Mouse (Mus musculus) frontal cortex, adult 2 months (tissue): ENCODE results near the gene Fev. TPM values are rescaled to one million over a fixed set of nuclear protein-coding genes. Genes with fewer than 3 reads are reported as not detected.

Experiments used
- DNase-seq, 2 experiments: peaks; one replicate each; pipeline ENCODE4 v3.0.0; 2022; ENCODE audit warnings: low spot score in 1 of 2; ENCODE audit errors: extremely low spot score in 1 of 2
- polyA plus RNA-seq: library from polyadenylated mRNA; depleted of rRNA; stranded (reverse); fragments of >200 nt; gene quantifications from 2 replicates; pipeline ENCODE4 v1.2.3, GENCODE M21; 2012; rRNA removed

Gene Fev
- polyA plus RNA-seq, 1 experiment: not detected

- no peak for DNase-seq
Observed at GRCm38 (mm10) chr1:74833255-74833654, 52.0 kb downstream of the Fev start.

Other genes with a start within 250 kb of the Fev start
- 18.8 and 19.2 TPM in 2 replicates for gene Ttll4, start 223.7 kb downstream of the Fev start, polyA plus RNA-seq
- gene Cyp27a1, start 171.8 kb downstream of the Fev start, polyA plus RNA-seq: 14.1 and 14.5 TPM in 2 replicates
- gene Prkag3, start 136.2 kb downstream of the Fev start, polyA plus RNA-seq: 0.76 and 0.88 TPM in 2 replicates
- gene Wnt6, start 113.5 kb downstream of the Fev start, polyA plus RNA-seq: 7.9 and 8.9 TPM in 2 replicates
- 6.0 and 7.2 TPM in 2 replicates for gene Wnt10a, start 93.9 kb downstream of the Fev start, polyA plus RNA-seq
- 224 and 291 TPM in 2 replicates for gene Cdk5r2, start 30.5 kb downstream of the Fev start, polyA plus RNA-seq
- gene Cryba2, start 7.7 kb upstream of the Fev start, polyA plus RNA-seq: 0.36 and 0.48 TPM in 2 replicates
- gene Cfap65, start 50.2 kb upstream of the Fev start, polyA plus RNA-seq: 7.0 and 7.3 TPM in 2 replicates
- gene Ihh, start 66.3 kb upstream of the Fev start, polyA plus RNA-seq: 0.24 and 0.32 TPM in 2 replicates
- gene Nhej1, start 239.8 kb upstream of the Fev start, polyA plus RNA-seq: 1.8 and 2.4 TPM in 2 replicates
- 0.12 and 0.23 TPM in 2 replicates for gene Slc23a3, start 248.5 kb upstream of the Fev start, polyA plus RNA-seq